Comparison of ENCODE assay signal across 9 mouse cellular contexts in the genomic region with DNA sequence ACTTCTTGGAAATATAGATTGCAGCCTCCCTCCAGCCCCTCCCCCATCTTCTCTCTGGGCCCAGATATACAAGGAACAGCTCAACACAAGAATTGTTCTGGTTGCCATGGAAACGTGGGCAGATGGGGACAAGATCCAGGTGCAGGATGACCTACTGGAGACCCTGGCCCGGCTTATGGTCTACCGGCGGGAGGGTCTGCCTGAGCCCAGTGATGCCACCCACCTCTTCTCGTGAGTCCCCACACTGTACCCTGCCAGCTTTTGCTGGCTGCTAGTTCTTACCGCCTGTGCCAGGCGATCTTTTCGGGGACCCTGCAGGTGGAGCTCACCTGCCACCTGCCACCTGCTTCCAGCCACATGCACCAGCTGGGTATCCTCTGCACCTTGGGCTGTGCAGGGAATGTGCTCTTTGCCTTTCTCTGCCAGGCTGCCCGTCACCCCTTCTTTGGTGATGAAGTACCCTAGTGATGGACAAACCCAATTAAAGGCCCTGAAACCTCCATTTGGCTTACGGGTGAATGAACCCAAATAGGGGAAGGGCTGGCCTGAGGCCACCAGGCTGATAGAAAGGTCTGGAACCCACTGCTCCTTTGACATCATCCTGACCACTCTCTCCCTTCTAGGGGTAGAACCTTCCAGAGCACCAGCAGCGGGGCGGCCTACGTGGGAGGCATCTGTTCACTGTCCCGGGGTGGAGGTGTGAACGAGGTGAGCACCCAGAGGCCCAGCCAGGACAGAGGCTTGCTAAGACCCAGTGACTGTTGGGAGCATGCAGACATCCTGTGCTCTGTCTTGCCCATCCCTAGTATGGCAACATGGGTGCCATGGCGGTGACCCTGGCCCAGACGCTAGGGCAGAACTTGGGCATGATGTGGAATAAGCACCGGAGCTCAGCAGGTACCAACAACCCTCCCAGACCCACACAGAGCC. TPM values are rescaled to one million over a fixed set of nuclear protein-coding genes. Genes with fewer than 3 reads are reported as not detected.
DNase-seq lines count a peak whose midpoint lies in the region; ATAC-seq and TF ChIP-seq lines count a peak whose summit lies in the region.
"Had no signal": no experiment of that assay in that cellular context is flagged by ENCODE, and none has a peak within 500 bp of the region (broad histone marks: within the 10 kb centered on the region; RNA-seq: fewer than 3 reads in every experiment).

No protein-coding gene starts in this region.

- no peak overlapping the region for H3K4me2 ChIP-seq in forebrain, postnatal 0 days (ENCODE audit: low read depth)
- H3K4me2 ChIP-seq in midbrain, embryonic 11.5 days, result no peak overlapping the region

- H3K27ac ChIP-seq in forebrain, postnatal 0 days (ENCODE audit: low read depth, low read length), result peak overlapping the region; percentile 96; the same call in 1 of the 2 replicates
- peak overlapping the region; percentile 14; the same call in 1 of the 2 replicates for H3K27ac ChIP-seq in midbrain, embryonic 11.5 days (ENCODE audit: low read depth, low read length)

- peak; percentile 34 to 52 for DNase-seq in cerebellum, adult 18-20 months
- peak; percentile 64 to 69 for DNase-seq in cerebellum, postnatal 10 days
- no peak for DNase-seq in forebrain, postnatal 0 days
- no peak for DNase-seq in midbrain, embryonic 11.5 days (ENCODE audit: low spot score, missing footprints)
- DNase-seq in thymus, adult 18-20 months, result no peak
- no peak for DNase-seq in kidney, adult 8-10 months
- no peak for DNase-seq in adipocyte (ENCODE audit: low spot score)
- no peak for DNase-seq in urinary bladder, postnatal 14 days (ENCODE audit: low spot score)

- TF ChIP-seq CTCF in forebrain, postnatal 0 days (IDR thresholded peaks at IDR 0.05; ENCODE audit: low read depth), result no peak

- ATAC-seq in forebrain, postnatal 0 days, result no peak
- no peak for ATAC-seq in midbrain, embryonic 11.5 days (ENCODE audit: low FRiP score)

- H3K27me3 ChIP-seq in forebrain, postnatal 0 days (ENCODE audit: insufficient read depth, low read length), result no peaks in the 10 kb centered on the region
- peaks cover 2% of the 10 kb centered on the region; the same call in 1 of the 2 replicates for H3K27me3 ChIP-seq in midbrain, embryonic 11.5 days (ENCODE audit: control insufficient read depth, insufficient read depth, low read length)

- no peaks in the 10 kb centered on the region for H3K4me1 ChIP-seq in forebrain, postnatal 0 days (ENCODE audit: insufficient read depth)
- peaks cover 32% of the 10 kb centered on the region for H3K4me1 ChIP-seq in midbrain, embryonic 11.5 days (ENCODE audit: control insufficient read depth, insufficient read depth, low read length)

- WGBS in forebrain, postnatal 0 days, result 57% methylated on average over 18 of the region's 18 CpGs
- 66% methylated on average over 18 of the region's 18 CpGs for WGBS in midbrain, embryonic 11.5 days

- no peak overlapping the region for H3K9ac ChIP-seq in forebrain, postnatal 0 days
- peak overlapping the region; percentile 16; the same call in 1 of the 2 replicates for H3K9ac ChIP-seq in midbrain, embryonic 11.5 days (ENCODE audit: low read length)

- no peak overlapping the region for H3K4me3 ChIP-seq in forebrain, postnatal 0 days (ENCODE audit: low read depth, low read length)
- H3K4me3 ChIP-seq in midbrain, embryonic 11.5 days (ENCODE audit: low read depth, low read length), result no peak overlapping the region

- no peaks in the 10 kb centered on the region for H3K9me3 ChIP-seq in forebrain, postnatal 0 days (ENCODE audit: low read length)
- no peaks in the 10 kb centered on the region for H3K9me3 ChIP-seq in midbrain, embryonic 11.5 days (ENCODE audit: control insufficient read depth, low read length)
- H3K9me3 ChIP-seq: heart, embryonic 13.5 days had no signal

- peaks cover 16% of the 10 kb centered on the region; the same call in 1 of the 2 replicates for H3K36me3 ChIP-seq in forebrain, postnatal 0 days (ENCODE audit: insufficient read depth)
- H3K36me3 ChIP-seq in midbrain, embryonic 11.5 days (ENCODE audit: control insufficient read depth, insufficient read depth, low read length), result no peaks in the 10 kb centered on the region

RNA-seq across cellular contexts. Expression of a gene that starts 11.8 kb away (rescaled TPM):
- total RNA-seq in forebrain, postnatal 0 days (2014; rRNA removed), result 37.9 and 49.9 TPM in 2 replicates
- 14.1 and 17.6 TPM in 2 replicates for polyA plus RNA-seq in forebrain, postnatal 0 days (2015; fragmentation: Nextera tagmentation; extraction: Ambion mirVana)
- polyA plus RNA-seq in midbrain, embryonic 11.5 days (2014; fragmentation: Nextera tagmentation; extraction: Ambion mirVana), result 13.6 and 13.8 TPM in 2 replicates

RNA-seq across cellular contexts. Expression of a gene that starts 46.5 kb away (rescaled TPM):
- total RNA-seq in forebrain, postnatal 0 days (2014; rRNA removed), result 25.3 and 26.5 TPM in 2 replicates
- polyA plus RNA-seq in forebrain, postnatal 0 days (2015; fragmentation: Nextera tagmentation; extraction: Ambion mirVana), result 22.6 and 24.1 TPM in 2 replicates
- 85.5 and 87.8 TPM in 2 replicates for polyA plus RNA-seq in midbrain, embryonic 11.5 days (2014; fragmentation: Nextera tagmentation; extraction: Ambion mirVana)

Comparison
In these comparisons a context has a peak if more than half of its experiments do, and no peak if none do; other contexts are left out.
1. DNase-seq: peak in cerebellum, adult 18-20 months (2 of 2) and cerebellum, postnatal 10 days (2 of 2); none in forebrain, postnatal 0 days (single experiment), midbrain, embryonic 11.5 days (single experiment), thymus, adult 18-20 months (0 of 2), kidney, adult 8-10 months (0 of 2), adipocyte (single experiment) and urinary bladder, postnatal 14 days (single experiment).